In genomic region chr7:144538030-144538644, GRCm38 (mm10) we compare ENCODE assay signal across 13 mouse cellular contexts. TPM values are rescaled to one million over a fixed set of nuclear protein-coding genes. Genes with fewer than 3 reads are reported as not detected.
A peak's percentile ranks its signal among the peaks of the same experiment; 100 is the strongest.
DNase-seq lines count a peak whose midpoint lies in the region; ATAC-seq lines count a peak whose summit lies in the region.
"Had no signal": no experiment of that assay in that cellular context is flagged by ENCODE, and none has a peak within 500 bp of the region (broad histone marks: within the 10 kb centered on the region; RNA-seq: fewer than 3 reads in every experiment).

No protein-coding gene starts in this region.

- no peaks in the 10 kb centered on the region for H3K9me3 ChIP-seq in heart, embryonic 16.5 days (replicated peaks; ENCODE audit: control insufficient read depth, low read length)
- no peaks in the 10 kb centered on the region for H3K9me3 ChIP-seq in lung, embryonic 15.5 days
- no peaks in the 10 kb centered on the region for H3K9me3 ChIP-seq in embryonic facial prominence, embryonic 14.5 days (ENCODE audit: control insufficient read depth, low read length)
- H3K9me3 ChIP-seq: megakaryocyte, embryonic 14.5 days had no signal

- H3K36me3 ChIP-seq in heart, embryonic 16.5 days (ENCODE audit: control insufficient read depth, insufficient read depth), result no peaks in the 10 kb centered on the region
- H3K36me3 ChIP-seq in lung, embryonic 15.5 days, result no peaks in the 10 kb centered on the region
- H3K36me3 ChIP-seq in embryonic facial prominence, embryonic 14.5 days (ENCODE audit: control insufficient read depth, insufficient read depth, low read length), result no peaks in the 10 kb centered on the region

- intact Hi-C loops in heart, postnatal 36 days (cut with DNase I), result no loop called here

- no peak overlapping the region for H3K4me3 ChIP-seq in heart, embryonic 16.5 days (ENCODE audit: low read length)
- no peak overlapping the region for H3K4me3 ChIP-seq in lung, embryonic 15.5 days
- H3K4me3 ChIP-seq in embryonic facial prominence, embryonic 14.5 days (ENCODE audit: low read depth, low read length), result no peak overlapping the region
- H3K4me3 ChIP-seq: erythroblast, embryonic 14.5 days had no signal

- H3K27me3 ChIP-seq in heart, embryonic 16.5 days (ENCODE audit: control insufficient read depth, insufficient read depth, low read length), result no peaks in the 10 kb centered on the region
- no peaks in the 10 kb centered on the region for H3K27me3 ChIP-seq in lung, embryonic 15.5 days
- H3K27me3 ChIP-seq in embryonic facial prominence, embryonic 14.5 days (replicated peaks; ENCODE audit: control insufficient read depth, insufficient read depth, low read length), result no peaks in the 10 kb centered on the region
- H3K27me3 ChIP-seq: megakaryocyte, embryonic 14.5 days had no signal

- 72% methylated on average over 4 of the region's 4 CpGs for WGBS in heart, embryonic 16.5 days
- WGBS in lung, embryonic 15.5 days, result 83% methylated on average over 4 of the region's 4 CpGs
- WGBS in embryonic facial prominence, embryonic 14.5 days, result 74% methylated on average over 4 of the region's 4 CpGs

- ATAC-seq in heart, embryonic 16.5 days (replicated peaks; ENCODE audit: extremely low read depth, insufficient read depth, low FRiP score), result 0 out of 2 replicates have a peak, but pooled peaks have one; percentile 39
- ATAC-seq in lung, embryonic 15.5 days (ENCODE audit: borderline replicate concordance, extremely low read depth, low FRiP score, low TSS enrichment), result no peak
- no peak; the same call in 1 of the 2 replicates for ATAC-seq in embryonic facial prominence, embryonic 14.5 days (ENCODE audit: low read depth)

- peak; percentile 39 to 44 for DNase-seq in cerebellum, postnatal 10 days
- no peak for DNase-seq in cerebellum, postnatal 4 days (ENCODE audit: low spot score in 2 of 2)
- no peak for DNase-seq in heart, postnatal 36 days
- no peak for DNase-seq in lung, postnatal 25 days (ENCODE audit: low spot score)
- peak; percentile 54 for DNase-seq in embryonic facial prominence, embryonic 14.5 days (ENCODE audit: low spot score)
- no peak for DNase-seq in ovary, postnatal 14 days (ENCODE audit: low spot score)
- DNase-seq: kidney, adult 18-20 months; kidney, postnatal 4 days had no signal

- H3K4me1 ChIP-seq in heart, embryonic 16.5 days (ENCODE audit: control insufficient read depth, insufficient read depth, low read length), result peaks cover 29% of the 10 kb centered on the region
- no peaks in the 10 kb centered on the region for H3K4me1 ChIP-seq in lung, embryonic 15.5 days
- H3K4me1 ChIP-seq in embryonic facial prominence, embryonic 14.5 days (ENCODE audit: control insufficient read depth, insufficient read depth, low read length), result peaks cover 7% of the 10 kb centered on the region; the same call in 1 of the 2 replicates

- H3K9ac ChIP-seq in heart, embryonic 16.5 days (ENCODE audit: low read length), result no peak overlapping the region
- no peak overlapping the region for H3K9ac ChIP-seq in lung, embryonic 15.5 days
- H3K9ac ChIP-seq in embryonic facial prominence, embryonic 14.5 days (ENCODE audit: low read depth, low read length), result no peak overlapping the region
- H3K9ac ChIP-seq: hindbrain, embryonic 14.5 days had no signal

- 0 out of 2 replicates have a peak overlapping the region, but pooled peaks have one; percentile 6 for H3K4me2 ChIP-seq in heart, embryonic 16.5 days (ENCODE audit: low read depth, low read length)
- no peak overlapping the region for H3K4me2 ChIP-seq in lung, embryonic 15.5 days
- H3K4me2 ChIP-seq in embryonic facial prominence, embryonic 14.5 days (ENCODE audit: low read depth, low read length), result no peak overlapping the region
- H3K4me2 ChIP-seq: hindbrain, embryonic 14.5 days had no signal

- peak overlapping the region; percentile 68 for H3K27ac ChIP-seq in heart, embryonic 16.5 days (ENCODE audit: low read length)
- H3K27ac ChIP-seq in lung, embryonic 15.5 days, result peak overlapping the region; percentile 36; the same call in 1 of the 2 replicates
- peak overlapping the region; percentile 11; the same call in 1 of the 2 replicates for H3K27ac ChIP-seq in embryonic facial prominence, embryonic 14.5 days (replicated peaks; ENCODE audit: low read depth, low read length)
- H3K27ac ChIP-seq: hindbrain, embryonic 14.5 days had no signal

RNA-seq across cellular contexts. Expression of gene Ppfia1, which starts 15.4 kb away (rescaled TPM):
- 27.0 and 27.8 TPM in 2 replicates for polyA plus RNA-seq in heart, embryonic 16.5 days (2015; fragmentation: Nextera tagmentation; extraction: Ambion mirVana)
- 10 to 100 TPM; 39.3 TPM for total RNA-seq in heart, postnatal 36 days (2021)
- 33.8 and 35.6 TPM in 2 replicates for polyA plus RNA-seq in lung, embryonic 15.5 days (2015; fragmentation: Nextera tagmentation; extraction: Ambion mirVana)
- polyA plus RNA-seq in embryonic facial prominence, embryonic 14.5 days (2014; fragmentation: Nextera tagmentation; extraction: Ambion mirVana), result 38.6 and 39.6 TPM in 2 replicates

RNA-seq across cellular contexts. Expression of gene Fadd, which starts 44.1 kb away (rescaled TPM):
- 12.7 and 12.8 TPM in 2 replicates for polyA plus RNA-seq in heart, embryonic 16.5 days (2015; fragmentation: Nextera tagmentation; extraction: Ambion mirVana)
- total RNA-seq in heart, postnatal 36 days (2021), result 1 to 10 TPM; 8.0 to 9.3 TPM
- 12.4 and 12.5 TPM in 2 replicates for polyA plus RNA-seq in lung, embryonic 15.5 days (2015; fragmentation: Nextera tagmentation; extraction: Ambion mirVana)
- polyA plus RNA-seq in embryonic facial prominence, embryonic 14.5 days (2014; fragmentation: Nextera tagmentation; extraction: Ambion mirVana), result 8.0 and 9.5 TPM in 2 replicates

Comparison
In these comparisons a context has a peak if more than half of its experiments do, and no peak if none do; other contexts are left out.
1. DNase-seq: peak in cerebellum, postnatal 10 days (2 of 2) and embryonic facial prominence, embryonic 14.5 days (single experiment); none in cerebellum, postnatal 4 days (0 of 2), heart, postnatal 36 days (0 of 2), lung, postnatal 25 days (single experiment) and ovary, postnatal 14 days (single experiment).
2. H3K27ac ChIP-seq: peak in every context shown above with its lines; median percentile 68 in heart, embryonic 16.5 days; 36 in lung, embryonic 15.5 days; 11 in embryonic facial prominence, embryonic 14.5 days.